Mouse (Mus musculus): Measurements from ENCODE around the gene Cela1. TPM values are rescaled to one million over a fixed set of nuclear protein-coding genes. Genes with fewer than 3 reads are reported as not detected.

Gene Cela1
- polyA plus RNA-seq, 1 experiment from 2014 or later, result 13.1 TPM

DNA sequence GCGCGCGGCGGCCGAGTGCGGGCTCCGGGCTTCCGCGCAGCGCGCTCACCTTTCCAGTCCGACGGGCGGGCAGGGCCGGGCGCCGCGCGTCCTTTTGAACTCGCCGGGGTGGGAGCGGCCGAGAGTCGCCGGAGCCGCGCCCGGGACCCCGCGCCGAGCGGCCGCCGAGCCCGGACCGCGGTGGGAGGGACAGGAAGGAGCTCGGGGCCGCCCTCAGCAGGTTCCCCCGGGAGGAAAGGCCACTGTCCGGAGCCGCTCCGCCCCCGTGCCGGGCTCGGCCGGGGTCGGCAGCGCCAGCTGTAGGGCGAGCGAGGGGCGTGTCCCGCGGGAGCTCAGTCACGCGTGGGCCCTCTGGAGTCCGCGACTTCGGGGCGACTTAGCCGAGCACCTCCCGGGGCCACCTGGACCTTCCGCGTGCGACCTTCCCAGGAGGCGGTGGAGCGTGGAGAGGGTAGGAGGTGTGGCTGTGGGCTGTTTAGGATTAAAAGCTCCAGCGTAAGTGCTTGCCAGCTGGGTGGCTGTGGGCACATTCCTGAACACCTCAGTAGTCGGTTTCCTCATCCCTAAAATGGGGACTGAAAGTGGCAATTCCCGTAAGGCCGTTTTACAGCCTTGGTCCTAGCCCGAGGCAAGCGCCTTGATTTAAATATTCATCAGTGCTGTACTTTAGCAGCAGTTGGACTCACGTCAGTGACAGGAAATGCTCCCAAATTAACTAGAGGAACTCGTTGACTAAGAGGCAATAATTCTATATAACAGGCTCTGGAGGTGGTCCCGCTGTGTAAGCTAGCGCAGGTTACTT lies 50.8 kb downstream of the Cela1 start, which contains the start of gene Smagp:
Smagp (minus strand) TSS at position 241 of the 802 bp plus-strand sequence.
- DNase-seq (ENCODE audit: low spot score), result peak; percentile 17

GRCm38 (mm10) chr15:100635851-100636645 lies 51.7 kb downstream of the Cela1 start:
- no peak for DNase-seq (ENCODE audit: low spot score)

GRCm38 (mm10) chr15:100635239-100635638 lies 52.5 kb downstream of the Cela1 start:
- DNase-seq (ENCODE audit: low spot score), result no peak

DNA sequence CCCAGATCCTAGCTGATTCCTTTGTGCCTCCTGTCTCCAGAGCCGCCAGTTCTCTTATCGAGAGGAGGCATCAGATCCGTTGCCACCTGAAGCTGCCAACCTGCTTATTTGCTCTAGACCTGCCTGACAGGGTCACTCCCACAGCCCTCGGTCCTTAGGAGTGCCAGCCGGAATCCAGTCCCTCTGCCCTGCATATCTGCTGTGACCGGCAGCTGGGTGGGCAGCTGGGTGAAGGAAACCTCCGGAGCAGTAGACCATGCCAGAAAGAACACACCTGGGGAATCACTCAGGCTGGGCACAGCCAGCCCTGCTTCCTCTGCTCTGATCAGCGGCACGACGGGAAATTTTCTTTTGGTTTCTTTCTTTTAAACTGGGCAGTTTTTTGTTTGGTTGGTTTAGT lies 54.4 kb downstream of the Cela1 start:
- no peak for DNase-seq (ENCODE audit: low spot score)

DNA sequence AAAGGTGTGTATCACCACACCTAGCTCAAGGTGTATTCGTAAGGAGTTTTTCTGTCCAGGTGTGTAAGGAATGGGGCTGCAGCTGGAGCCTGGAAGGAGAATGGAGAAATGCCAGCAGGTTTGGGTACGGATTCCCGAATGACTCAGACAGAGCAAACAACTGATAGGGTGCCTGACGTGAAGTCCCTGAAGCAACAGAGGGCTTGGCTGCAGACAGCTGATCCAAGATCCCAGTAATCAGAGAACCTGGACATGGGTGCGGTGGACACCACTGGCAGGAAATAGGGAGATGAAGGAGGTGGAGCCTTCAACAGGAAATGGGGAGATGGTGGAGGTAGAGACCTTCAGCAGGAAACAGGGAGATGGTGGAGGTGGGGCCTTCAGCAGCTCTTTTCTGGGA lies 55.4 kb downstream of the Cela1 start:
- no peak for DNase-seq (ENCODE audit: low spot score)

DNA sequence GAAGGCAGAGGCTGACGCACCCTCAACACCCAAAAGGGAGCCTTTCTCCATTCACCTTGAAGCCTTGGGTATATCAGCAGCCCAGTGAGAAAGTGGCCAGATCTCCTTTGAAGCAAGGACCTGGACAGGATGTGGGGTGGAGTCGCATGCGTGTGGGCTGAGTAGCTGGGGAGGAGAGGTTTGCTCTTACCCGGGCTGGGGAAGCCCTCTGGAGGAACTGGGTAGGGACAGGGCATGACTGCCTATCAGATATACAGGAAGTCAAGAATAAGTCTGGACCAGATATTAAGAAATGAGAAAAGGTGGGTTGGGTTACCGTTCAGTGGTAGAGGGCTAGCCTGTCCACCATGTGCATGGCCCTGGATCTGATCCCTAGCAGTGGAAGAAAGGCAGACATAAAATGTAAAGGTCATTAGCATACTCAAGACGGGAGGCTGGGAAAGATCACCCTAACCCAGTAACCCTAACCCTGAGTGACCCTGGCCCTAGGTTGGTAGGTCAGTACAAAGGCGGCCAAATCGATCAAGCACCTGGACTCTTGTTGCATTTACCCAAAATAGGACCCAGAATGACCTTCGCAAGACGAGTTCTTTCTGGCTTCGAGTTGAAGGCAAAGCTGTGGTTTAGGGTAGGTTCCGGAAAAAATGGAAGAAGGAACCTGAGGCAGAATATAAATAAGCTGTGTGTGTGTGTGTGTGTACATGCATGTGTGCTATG lies 56.1 kb downstream of the Cela1 start:
- DNase-seq (ENCODE audit: low spot score), result no peak

DNA sequence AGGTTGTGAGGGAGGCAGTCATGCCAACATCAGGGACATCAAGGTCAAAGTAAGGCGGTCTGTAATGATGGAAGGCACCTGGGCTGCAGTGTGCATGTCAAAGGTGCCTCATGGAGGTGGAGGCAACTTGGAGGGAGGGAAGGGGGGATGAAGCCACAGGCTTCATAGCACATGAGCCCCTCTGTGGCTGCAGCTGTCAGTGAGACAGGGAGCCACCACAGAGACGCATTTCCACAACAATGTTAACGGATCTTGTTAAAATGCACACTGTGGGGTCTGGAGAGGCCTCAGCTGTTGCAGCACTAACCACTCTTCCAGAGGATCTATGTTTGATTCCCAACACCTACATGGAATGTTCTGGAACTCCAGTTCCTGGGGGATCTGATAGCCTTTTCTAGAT lies 57.6 kb downstream of the Cela1 start:
- peak; percentile 58 for DNase-seq (ENCODE audit: low spot score)

DNA sequence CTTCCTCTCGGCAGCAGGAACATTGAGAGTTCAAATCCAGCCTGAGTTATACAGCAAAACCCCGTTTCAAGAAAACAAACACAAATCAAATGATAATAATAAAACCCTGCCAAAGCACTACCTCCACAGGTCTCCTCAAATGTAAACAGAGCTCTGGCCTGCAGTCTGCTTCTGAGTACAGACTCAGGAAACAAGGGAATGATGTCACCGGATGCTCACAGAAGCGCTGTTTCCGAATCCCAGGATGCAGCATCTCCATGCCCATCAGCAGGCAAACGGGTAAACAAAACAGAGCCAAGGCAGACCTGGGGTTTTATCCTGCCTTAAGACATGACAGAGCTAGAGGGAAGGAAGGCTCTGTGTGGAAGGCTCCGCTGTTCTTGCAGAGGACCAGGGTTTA lies 58.9 kb downstream of the Cela1 start:
- DNase-seq (ENCODE audit: low spot score), result no peak

DNA sequence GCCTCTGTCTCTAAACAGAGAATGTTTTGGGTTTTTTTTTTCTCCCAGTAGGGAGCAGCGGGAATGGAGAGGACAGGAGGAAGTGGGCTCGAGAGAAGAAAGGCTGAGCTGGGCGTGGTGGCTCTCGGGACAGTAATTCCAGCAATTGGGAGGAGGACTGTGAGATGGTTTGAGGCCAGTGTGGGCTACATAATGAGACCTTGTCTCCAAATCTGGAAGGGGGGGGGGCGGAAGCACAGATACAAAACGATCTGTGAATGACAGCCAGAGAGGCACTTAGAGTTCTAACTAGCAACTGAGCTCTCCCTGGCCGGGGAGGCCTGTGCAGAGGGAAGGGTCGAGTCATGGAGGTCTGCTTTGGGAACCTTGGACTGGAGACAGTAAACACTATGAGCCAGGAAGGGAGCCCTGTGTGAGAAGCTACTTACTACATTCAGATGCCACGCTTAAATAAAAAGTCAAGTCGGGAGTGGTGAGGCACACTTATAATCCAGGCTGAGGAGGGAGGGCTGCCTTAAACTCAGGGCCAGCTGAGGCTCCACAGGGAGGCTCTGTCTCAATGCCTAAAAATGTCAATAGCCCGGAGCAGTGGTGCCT lies 59.8 kb downstream of the Cela1 start:
- no peak for DNase-seq (ENCODE audit: low spot score)

DNA sequence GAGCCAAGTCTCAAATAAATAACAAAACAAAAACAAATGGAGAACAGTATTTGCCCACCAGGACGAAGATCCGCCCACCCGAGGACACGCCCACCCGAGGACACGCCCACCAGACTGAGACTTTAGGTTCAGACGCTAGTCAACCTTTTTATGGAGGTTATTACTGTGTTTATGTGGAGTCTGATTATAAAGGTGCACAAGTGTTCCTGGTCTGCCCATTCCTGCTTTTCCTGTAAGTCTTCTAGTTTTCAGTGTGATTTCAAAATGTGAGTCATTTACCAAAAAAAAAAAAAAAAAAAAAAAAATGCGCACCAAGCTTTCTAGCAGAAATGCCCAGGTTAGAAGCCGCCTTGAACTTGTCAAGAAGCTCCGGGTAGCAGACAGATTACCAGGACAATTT lies 60.4 kb downstream of the Cela1 start:
- DNase-seq (ENCODE audit: low spot score), result no peak

- DNase-seq (ENCODE audit: low spot score), result no peak
Observed at GRCm38 (mm10) chr15:100624435-100624834, 63.3 kb downstream of the Cela1 start.

Small RNA genes within 50 kb of the gene (microRNA-seq; reads per million reads assigned to microRNA genes)
- not detected for gene Mir6961 (ENCODE audit: borderline number of aligned reads)

Other genes starting within 250 kb of the Cela1 start
- gene Letmd1, start 218.9 kb downstream of the Cela1 start, polyA plus RNA-seq (2015; fragmentation: Nextera tagmentation; extraction: Ambion mirVana), result 25.2 and 26.3 TPM in 2 replicates
- 6.3 and 6.6 TPM in 2 replicates for gene Csrnp2, start 192.4 kb downstream of the Cela1 start, polyA plus RNA-seq (2015; fragmentation: Nextera tagmentation; extraction: Ambion mirVana)
- gene Tfcp2, start 135.9 kb downstream of the Cela1 start, polyA plus RNA-seq (2015; fragmentation: Nextera tagmentation; extraction: Ambion mirVana), result 7.0 and 8.4 TPM in 2 replicates
- 18.7 and 21.6 TPM in 2 replicates for gene Pou6f1, start 87.9 kb downstream of the Cela1 start, polyA plus RNA-seq (2015; fragmentation: Nextera tagmentation; extraction: Ambion mirVana)
- 266 and 303 TPM in 2 replicates for gene Dazap2, start 72.6 kb downstream of the Cela1 start, polyA plus RNA-seq (2015; fragmentation: Nextera tagmentation; extraction: Ambion mirVana)
- 4.8 TPM in 2 replicates for gene Smagp, start 51.0 kb downstream of the Cela1 start, polyA plus RNA-seq (2015; fragmentation: Nextera tagmentation; extraction: Ambion mirVana)
- 33.1 and 45.9 TPM in 2 replicates for gene Bin2, start 18.4 kb downstream of the Cela1 start, polyA plus RNA-seq (2015; fragmentation: Nextera tagmentation; extraction: Ambion mirVana)
- gene Galnt6, start 41.5 kb upstream of the Cela1 start, polyA plus RNA-seq (2015; fragmentation: Nextera tagmentation; extraction: Ambion mirVana), result 16.6 and 16.9 TPM in 2 replicates
- gene Slc4a8, start 73.8 kb upstream of the Cela1 start, polyA plus RNA-seq (2015; fragmentation: Nextera tagmentation; extraction: Ambion mirVana), result 2.1 and 2.7 TPM in 2 replicates
- 2.0 and 2.1 TPM in 2 replicates for gene Scn8a, start 181.9 kb upstream of the Cela1 start, polyA plus RNA-seq (2015; fragmentation: Nextera tagmentation; extraction: Ambion mirVana)